Mouse (Mus musculus) liver, embryonic 11.5 days (tissue): ENCODE measurements at regions not wholly inside any gene's neighbourhood (a gene's known extent, or its start where the extent isn't known, plus 50 kb on each side); places are given as distances from the start of the nearest gene placed in this dataset.

Source experiments
- ATAC-seq: fragments of 200-750 bp; cut with Nextera tagmentation; replicated peaks from 2 replicates; pipeline ENCODE4 v1.8.0; 2017; ENCODE audit warnings: moderate number of reproducible peaks, mild to moderate bottlenecking, moderate TSS enrichment, moderate library complexity; ENCODE audit not compliant: low FRiP score
- DNase-seq: peaks from one replicate; pipeline ENCODE4 v3.0.0-alpha.2; 2017; ENCODE audit warnings: low spot score
- H3K27ac ChIP-seq: fragments of 300-500 bp; sonication (generic); 2 replicates; pipeline ENCODE4 v1.5.1; 2014; ENCODE audit warnings: mild to moderate bottlenecking, low read depth, low read length, control low read depth
- H3K27me3 ChIP-seq: fragments of 300-500 bp; sonication (generic); replicated peaks from 2 replicates; pipeline ENCODE4 v1.6.1; 2014; ENCODE audit warnings: low read length, mixed read lengths; ENCODE audit not compliant: control insufficient read depth, insufficient read depth
- H3K36me3 ChIP-seq: fragments of 300-500 bp; sonication (generic); 2 replicates; pipeline ENCODE4 v1.6.1; 2014; ENCODE audit warnings: mild to moderate bottlenecking, low read length, moderate library complexity, mixed read lengths; ENCODE audit not compliant: control insufficient read depth, insufficient read depth
- H3K4me1 ChIP-seq: fragments of 300-500 bp; sonication (generic); replicated peaks from 2 replicates; pipeline ENCODE4 v1.6.1; 2014; ENCODE audit warnings: low read length, mixed read lengths; ENCODE audit not compliant: control insufficient read depth, insufficient read depth
- H3K4me2 ChIP-seq: fragments of 300-500 bp; sonication (generic); 2 replicates; pipeline ENCODE4 v1.6.1; 2014; ENCODE audit warnings: mild to moderate bottlenecking, control low read depth, moderate library complexity
- H3K4me3 ChIP-seq: fragments of 300-500 bp; sonication (generic); 2 replicates; pipeline ENCODE4 v1.5.1; 2014; ENCODE audit warnings: low read depth, low read length, control low read depth
- H3K9ac ChIP-seq: fragments of 300-500 bp; sonication (generic); 2 replicates; pipeline ENCODE4 v1.6.1; 2014; ENCODE audit warnings: low read depth, low read length, control low read depth
- H3K9me3 ChIP-seq: fragments of 300-500 bp; sonication (generic); 2 replicates; pipeline ENCODE4 v1.6.1; 2016; ENCODE audit warnings: low read length, inconsistent platforms, mixed read lengths; ENCODE audit not compliant: control insufficient read depth
- WGBS: fragments of 180-500 bp; shearing (Covaris S2); extraction: QIAGEN DNeasy Blood & Tissue Kit; methylation state at CpG from one replicate; pipeline ENCODE4 v1.1.7; 2014; 5-methylcytosine and 5-hydroxymethylcytosine counted together

DNA sequence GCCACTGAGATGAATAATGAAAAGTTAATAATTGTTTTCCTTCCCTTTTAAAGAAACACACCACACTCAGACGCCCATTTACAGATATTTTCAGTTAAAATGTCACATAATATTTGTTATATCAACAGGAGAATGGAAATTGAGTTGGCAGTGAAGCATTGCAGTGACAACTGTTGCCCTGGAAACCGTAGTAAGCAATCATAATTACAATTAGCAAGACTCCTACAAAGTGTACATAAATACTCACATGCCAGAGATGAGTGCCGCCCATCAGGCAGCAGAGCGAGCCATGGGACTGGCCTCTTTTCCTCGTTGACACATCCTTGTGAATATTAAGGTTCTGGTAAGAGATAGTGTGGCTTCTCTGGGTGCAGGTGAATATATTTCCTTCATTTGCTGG is 129.6 kb upstream of the Kif2a start:
- Histone ChIP-seq H3K27me3 (no peaks in the 10 kb centered on the region), H3K9ac (no peak overlapping the region), H3K4me2 (no peak overlapping the region), H3K27ac (no peak overlapping the region), H3K36me3 (no peaks in the 10 kb centered on the region), H3K4me3 (no peak overlapping the region), H3K9me3 (no peaks in the 10 kb centered on the region), H3K4me1 (no peaks in the 10 kb centered on the region)
- DNase-seq (no peak), ATAC-seq (no peak)
- 77% methylated on average over 5 of the region's 5 CpGs for WGBS

DNA sequence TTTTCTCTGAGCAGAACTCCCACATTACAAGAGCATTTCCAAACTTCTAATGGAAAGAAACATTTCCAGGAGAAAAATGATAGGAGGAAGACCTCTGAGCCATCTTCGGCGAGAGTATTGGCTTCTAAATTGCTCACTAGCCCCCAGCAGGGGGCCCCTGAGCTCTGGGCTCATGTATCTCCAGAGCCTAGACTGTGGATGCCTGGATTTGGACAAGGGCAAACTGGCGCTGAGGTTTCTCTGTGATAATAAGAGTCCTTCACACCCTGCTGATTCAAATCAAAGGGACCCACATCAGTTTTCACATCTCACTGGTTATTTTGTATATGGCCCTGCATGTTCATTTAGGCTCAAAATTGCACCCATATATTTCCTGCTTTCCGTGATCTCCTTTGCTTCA is 119.3 kb upstream of the Kif2a start:
- Histone ChIP-seq H3K4me2 (no peak overlapping the region), H3K4me1 (no peaks in the 10 kb centered on the region), H3K36me3 (no peaks in the 10 kb centered on the region), H3K4me3 (no peak overlapping the region), H3K27me3 (no peaks in the 10 kb centered on the region), H3K9me3 (no peaks in the 10 kb centered on the region), H3K9ac (no peak overlapping the region), H3K27ac (no peak overlapping the region)
- no peak for DNase-seq
- WGBS = 64% methylated on average over 4 of the region's 4 CpGs
- no peak for ATAC-seq

DNA sequence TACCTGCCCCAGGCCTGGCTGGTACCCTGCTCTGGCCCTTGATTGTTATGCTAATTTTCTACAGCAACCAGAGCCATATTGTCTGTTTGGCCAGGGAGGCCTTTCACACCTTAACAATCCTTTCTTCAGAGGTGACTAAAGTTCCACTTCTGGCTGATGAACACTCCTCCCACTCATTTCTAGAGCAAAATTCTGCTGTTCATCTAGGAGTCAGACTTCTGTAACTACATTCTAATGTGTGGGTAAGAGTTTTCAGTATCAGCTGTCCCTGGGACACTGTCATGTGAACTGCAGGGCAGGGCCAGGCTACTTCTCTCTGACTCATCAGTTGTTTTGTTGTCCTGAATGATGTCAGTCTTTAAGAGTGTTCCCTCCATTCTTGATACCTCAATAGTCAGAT is 112.2 kb upstream of the Kif2a start:
- H3K4me3 ChIP-seq = no peak overlapping the region

DNA sequence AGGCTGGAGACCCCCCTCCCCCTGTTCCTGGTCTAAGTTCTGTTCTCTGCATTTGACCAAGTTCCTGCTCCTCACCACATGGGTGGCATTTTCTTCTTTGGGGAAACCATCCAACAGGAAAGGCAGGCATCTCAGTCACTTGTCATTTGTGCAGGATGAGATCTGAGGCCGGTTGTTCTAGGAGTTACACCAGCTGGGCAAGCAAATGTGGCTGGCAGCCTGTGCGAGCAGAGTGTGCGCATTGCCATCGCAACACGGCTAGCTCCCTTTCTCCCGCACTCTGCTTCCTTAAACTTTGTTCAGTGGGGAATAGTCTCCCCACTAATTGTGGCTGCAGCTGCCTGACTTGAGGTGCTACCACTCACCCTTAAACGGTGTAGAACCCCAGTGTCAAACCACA is 104.7 kb upstream of the Kif2a start:
- Histone ChIP-seq H3K27ac (no peak overlapping the region), H3K36me3 (no peaks in the 10 kb centered on the region), H3K9ac (no peak overlapping the region), H3K27me3 (no peaks in the 10 kb centered on the region), H3K4me1 (no peaks in the 10 kb centered on the region; the same call in 1 of the 2 replicates), H3K4me2 (no peak overlapping the region), H3K9me3 (no peaks in the 10 kb centered on the region), H3K4me3 (no peak overlapping the region)
- DNase-seq (no peak), ATAC-seq (no peak)
- 87% methylated on average over 7 of the region's 7 CpGs for WGBS

More for the DNA sequence above, 112.2 kb upstream of the Kif2a start:
- Histone ChIP-seq H3K4me2 (no peak overlapping the region), H3K9me3 (no peaks in the 10 kb centered on the region), H3K27me3 (no peaks in the 10 kb centered on the region; the same call in 1 of the 2 replicates), H3K4me1 (no peaks in the 10 kb centered on the region), H3K36me3 (no peaks in the 10 kb centered on the region), H3K9ac (no peak overlapping the region), H3K27ac (no peak overlapping the region)
- no peak for DNase-seq
- no peak for ATAC-seq

DNA sequence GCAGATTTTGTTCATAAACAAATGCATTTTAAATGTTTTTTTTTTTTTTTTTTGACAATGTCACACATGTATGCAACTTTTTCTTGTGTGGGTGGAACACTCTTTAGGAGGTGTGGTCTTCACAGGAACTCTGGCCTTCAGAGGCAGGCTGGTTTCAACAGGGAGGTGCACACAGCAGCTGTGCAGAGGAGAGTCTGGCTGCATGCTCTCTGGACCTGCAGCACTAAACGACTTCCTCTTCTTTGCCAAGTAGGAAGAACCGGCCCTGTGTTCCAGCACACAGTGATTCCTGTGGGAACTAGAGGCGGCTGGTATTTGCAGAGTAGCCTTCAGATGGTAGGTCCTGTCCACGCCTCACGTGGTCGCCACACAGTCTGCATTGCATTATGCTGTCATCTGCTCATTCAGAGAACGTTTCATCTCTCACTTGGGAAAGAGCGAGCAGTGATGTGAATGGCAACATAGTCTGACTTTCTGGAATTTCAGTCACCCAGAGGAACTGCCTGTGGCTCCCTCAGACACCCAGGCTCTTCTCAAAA is 102.3 kb upstream of the Kif2a start:
- DNase-seq = no peak
- no peaks in the 10 kb centered on the region for H3K9me3 ChIP-seq
- no peaks in the 10 kb centered on the region for H3K27me3 ChIP-seq
- 58% methylated on average over 8 of the region's 8 CpGs for WGBS
- H3K9ac ChIP-seq = no peak overlapping the region
- no peak overlapping the region for H3K4me3 ChIP-seq
- no peak overlapping the region for H3K4me2 ChIP-seq
- H3K4me1 ChIP-seq = no peaks in the 10 kb centered on the region; the same call in 1 of the 2 replicates
- ATAC-seq = no peak
- H3K27ac ChIP-seq = no peak overlapping the region
- H3K36me3 ChIP-seq = no peaks in the 10 kb centered on the region

DNA sequence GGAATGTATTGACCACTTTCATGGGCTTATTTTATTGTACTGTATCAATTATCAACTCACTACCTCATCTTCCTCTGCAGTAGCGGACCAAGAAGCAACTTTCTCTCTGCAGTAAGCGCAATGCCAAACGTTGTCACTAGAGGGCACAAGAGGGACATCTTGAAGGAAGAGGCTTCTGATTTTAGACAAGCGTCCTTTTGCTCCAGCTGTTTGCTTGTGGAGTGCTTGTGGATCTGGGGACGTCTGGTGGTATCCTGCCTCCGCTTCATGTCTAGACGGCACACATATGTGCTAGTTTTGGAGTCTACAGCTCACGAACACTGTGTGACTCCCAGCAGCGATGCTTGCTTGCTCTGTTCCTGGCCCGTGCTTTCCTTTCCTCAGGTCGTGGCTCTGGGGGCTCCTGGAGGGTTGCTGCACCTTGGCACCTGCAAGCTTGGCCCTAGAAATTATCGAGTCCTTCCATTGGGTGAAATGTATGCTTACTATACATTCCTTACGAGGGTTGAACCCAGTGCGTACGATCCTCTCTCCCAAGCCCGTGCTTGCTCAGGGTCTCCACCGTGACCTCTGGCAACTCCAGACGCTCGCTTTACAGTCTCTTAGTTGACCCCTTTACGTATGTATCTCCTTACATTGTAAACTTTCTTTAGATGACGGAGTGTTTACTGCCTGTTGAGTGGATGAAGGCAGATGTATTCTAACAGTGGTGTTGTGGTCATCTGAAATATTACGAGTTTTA is 92.2 kb upstream of the Kif2a start:
- H3K9me3 ChIP-seq = no peaks in the 10 kb centered on the region
- no peak overlapping the region for H3K27ac ChIP-seq
- ATAC-seq = peak; percentile 34; the same call in 1 of the 2 replicates
- 61% methylated on average over 22 of the region's 22 CpGs for WGBS
- no peak overlapping the region for H3K4me2 ChIP-seq
- no peak overlapping the region for H3K9ac ChIP-seq
- DNase-seq = peak; percentile 70
- H3K27me3 ChIP-seq = no peaks in the 10 kb centered on the region
- no peaks in the 10 kb centered on the region for H3K36me3 ChIP-seq
- H3K4me3 ChIP-seq = no peak overlapping the region
- no peaks in the 10 kb centered on the region for H3K4me1 ChIP-seq

DNA sequence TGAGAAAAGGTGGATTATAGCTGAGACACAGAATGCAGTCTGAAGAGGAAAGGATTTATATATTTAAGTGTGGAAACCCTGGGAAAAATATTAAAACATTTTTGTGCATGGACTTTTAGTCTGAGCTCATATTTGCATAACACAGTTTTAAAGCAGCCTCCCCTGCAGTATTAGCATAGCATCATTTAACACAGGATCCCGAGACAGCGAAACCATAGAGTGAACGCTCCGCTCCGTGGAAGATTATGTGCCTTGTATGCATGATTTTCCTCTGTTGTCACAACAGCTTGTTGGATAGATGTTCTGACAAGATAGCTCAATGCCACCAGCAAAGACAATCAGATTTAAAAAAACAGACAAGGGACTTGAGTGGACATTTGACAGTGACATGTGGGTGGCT is 86.1 kb upstream of the Kif2a start:
- no peak overlapping the region for H3K4me3 ChIP-seq
- no peak overlapping the region for H3K27ac ChIP-seq
- no peaks in the 10 kb centered on the region for H3K27me3 ChIP-seq
- 94% methylated on average over 5 of the region's 5 CpGs for WGBS
- ATAC-seq (no peak), DNase-seq (no peak)
- H3K4me2 ChIP-seq = no peak overlapping the region
- H3K36me3 ChIP-seq = no peaks in the 10 kb centered on the region
- no peak overlapping the region for H3K9ac ChIP-seq
- no peaks in the 10 kb centered on the region for H3K9me3 ChIP-seq
- no peaks in the 10 kb centered on the region for H3K4me1 ChIP-seq

DNA sequence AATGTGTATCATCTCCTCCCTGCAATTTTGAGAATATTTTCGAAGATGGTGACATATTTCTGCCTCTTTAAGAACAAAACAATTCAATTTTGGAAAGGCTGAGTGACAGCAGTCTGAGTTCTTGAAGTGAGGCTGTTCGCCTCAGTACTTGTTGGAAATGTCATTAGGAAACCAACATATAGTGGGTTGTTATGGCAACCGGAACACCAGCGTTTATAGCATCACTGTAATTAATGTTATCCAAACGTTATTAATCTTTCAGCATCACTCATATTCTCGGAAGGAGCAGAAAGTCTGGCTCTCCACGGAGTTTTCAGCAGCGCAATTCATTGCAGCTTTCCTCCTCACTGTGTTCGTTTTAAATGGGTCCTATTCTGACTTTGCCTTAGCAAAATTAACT is 85.6 kb upstream of the Kif2a start:
- no peak for DNase-seq
- Histone ChIP-seq H3K9ac (no peak overlapping the region), H3K9me3 (no peaks in the 10 kb centered on the region), H3K4me2 (no peak overlapping the region), H3K4me3 (no peak overlapping the region), H3K27ac (no peak overlapping the region), H3K27me3 (no peaks in the 10 kb centered on the region), H3K4me1 (no peaks in the 10 kb centered on the region), H3K36me3 (no peaks in the 10 kb centered on the region)
- no peak for ATAC-seq
- 71% methylated on average over 9 of the region's 9 CpGs for WGBS

DNA sequence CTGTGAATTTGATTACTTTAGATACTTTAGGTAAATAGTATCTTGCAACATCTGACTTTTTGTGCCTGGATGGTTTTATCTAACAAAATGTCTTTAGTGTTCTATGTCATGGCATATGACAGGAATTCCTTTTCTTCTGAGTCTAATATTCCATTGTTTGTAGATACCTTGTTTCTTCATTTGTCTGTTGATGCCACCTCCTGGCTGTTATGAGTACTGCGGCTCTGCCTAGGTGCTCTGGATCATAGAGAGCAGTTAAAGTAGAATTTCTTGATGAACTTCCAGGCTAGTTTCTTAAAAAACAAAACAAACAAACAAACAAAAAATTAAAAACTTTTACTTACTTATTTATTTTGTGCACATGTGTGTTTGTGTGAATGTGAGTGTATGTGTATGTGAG is 83.6 kb upstream of the Kif2a start:
- ATAC-seq (no peak), DNase-seq (no peak)
- Histone ChIP-seq H3K4me1 (peaks cover 2% of the 10 kb centered on the region), H3K4me3 (no peak overlapping the region), H3K9ac (no peak overlapping the region), H3K9me3 (no peaks in the 10 kb centered on the region), H3K36me3 (no peaks in the 10 kb centered on the region), H3K4me2 (no peak overlapping the region), H3K27ac (no peak overlapping the region), H3K27me3 (no peaks in the 10 kb centered on the region)
- WGBS = 39% methylated on average over 1 of the region's 1 CpGs
